Mouse (Mus musculus) liver, embryonic 14.5 days (tissue): Measurements from ENCODE around the gene Foxn3. TPM values are rescaled to one million over a fixed set of nuclear protein-coding genes. Genes with fewer than 3 reads are reported as not detected.

ENCODE experiments used
- ATAC-seq: fragments of 200-750 bp; cut with Nextera tagmentation; 2 replicates; pipeline ENCODE4 v1.8.0; 2017; ENCODE audit warnings: moderate number of reproducible peaks, mild to moderate bottlenecking, moderate library complexity; ENCODE audit not compliant: insufficient read depth
- DNase-seq, 3 experiments: peaks; one replicate each; pipeline ENCODE4 v3.0.0-alpha.2; 2012 to 2013; ENCODE audit warnings: low read depth in 3 of 3, low spot score in 3 of 3
- H3K27ac ChIP-seq: fragments of 300-500 bp; sonication (generic); 2 replicates; pipeline ENCODE4 v1.5.1; 2014; ENCODE audit warnings: moderate library complexity, mild to moderate bottlenecking, control low read depth, inconsistent platforms
- H3K27me3 ChIP-seq: fragments of 300-500 bp; sonication (generic); 2 replicates; pipeline ENCODE4 v1.6.1; 2014; ENCODE audit warnings: mild to moderate bottlenecking, low read length, moderate library complexity; ENCODE audit not compliant: control insufficient read depth, insufficient read depth
- H3K36me3 ChIP-seq: fragments of 300-500 bp; sonication (generic); replicated peaks from 2 replicates; pipeline ENCODE4 v1.6.1; 2014; ENCODE audit warnings: low read depth; ENCODE audit not compliant: control insufficient read depth, insufficient read depth
- H3K4me1 ChIP-seq, 2 experiments: fragments of 200-500 bp in 1 of 2; fragments of 300-500 bp in 1 of 2; sonication (generic) in 1 of 2; replicated peaks; 2 replicates each; pipeline ENCODE4 v1.6.1; 2012 to 2014; ENCODE audit warnings: antibody characterized with exemption in 1 of 2, inconsistent platforms in 1 of 2, low read length in 1 of 2; ENCODE audit not compliant: control insufficient read depth in 2 of 2, insufficient read depth in 2 of 2
- H3K4me2 ChIP-seq: fragments of 300-500 bp; sonication (generic); 2 replicates; pipeline ENCODE4 v1.6.1; 2014; ENCODE audit warnings: low read depth, mild to moderate bottlenecking, control low read depth, moderate library complexity
- H3K4me3 ChIP-seq, 2 experiments: fragments of 200-500 bp in 1 of 2; fragments of 300-500 bp in 1 of 2; sonication (generic) in 1 of 2; 2 replicates each; pipeline ENCODE4 v1.5.1; 2012 to 2014; ENCODE audit warnings: low read depth in 2 of 2, low read length in 2 of 2, mild to moderate bottlenecking in 2 of 2, control low read depth in 1 of 2, inconsistent platforms in 1 of 2, moderate library complexity in 1 of 2; ENCODE audit not compliant: insufficient read depth in 1 of 2
- H3K9ac ChIP-seq: fragments of 300-500 bp; sonication (generic); replicated peaks from 2 replicates; pipeline ENCODE4 v1.6.1; 2014; ENCODE audit warnings: mild to moderate bottlenecking, control low read depth, moderate library complexity
- H3K9me3 ChIP-seq: fragments of 300-500 bp; sonication (generic); 2 replicates; pipeline ENCODE4 v1.6.1; 2016; ENCODE audit warnings: low read length, mixed read lengths; ENCODE audit not compliant: control insufficient read depth
- CTCF ChIP-seq: IDR thresholded peaks from 2 replicates; pipeline ENCODE4 v1.5.1; 2016; ENCODE audit warnings: antibody characterized with exemption, low read depth, control low read depth
- EP300 ChIP-seq: IDR thresholded peaks from 2 replicates; pipeline ENCODE4 v1.6.1; 2016; ENCODE audit warnings: antibody characterized with exemption, low read depth
- WGBS: fragments of 180-500 bp; shearing (Covaris S2); extraction: QIAGEN DNeasy Blood & Tissue Kit; methylation state at CpG from one replicate; pipeline ENCODE4 v1.1.7; 2014; ENCODE audit not compliant: insufficient replicate concordance; 5-methylcytosine and 5-hydroxymethylcytosine counted together
- polyA plus RNA-seq, 2 experiments: library from polyadenylated mRNA; depleted of rRNA in 1 of 2; stranded (reverse) in 1 of 2; unstranded in 1 of 2; fragments of >200 nt; fragmentation: Nextera tagmentation in 1 of 2; extraction: Ambion mirVana in 1 of 2; gene quantifications; 2 replicates each; pipeline versions ENCODE4 v1.2.1 to v1.2.3; 2012 to 2014

The Foxn3 gene
- polyA plus RNA-seq, 2 experiments: 2.7 to 13.6 TPM

DNA sequence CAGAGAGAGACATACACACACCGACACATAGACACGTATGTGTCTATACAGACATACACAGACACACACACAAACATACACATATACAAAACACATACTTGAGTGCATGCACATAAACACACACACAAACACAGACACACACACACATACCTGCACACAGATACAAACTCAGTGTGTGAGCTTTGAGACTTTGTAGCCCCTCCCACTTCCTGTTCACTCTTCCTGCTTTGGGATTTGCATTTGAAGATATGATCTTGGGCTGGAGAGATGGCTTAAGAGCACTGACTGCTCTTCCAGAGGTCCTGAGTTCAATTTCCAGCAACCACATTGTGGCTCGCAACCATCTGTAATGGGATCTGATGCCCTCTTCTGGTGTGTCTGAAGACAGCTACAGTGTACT lies 132.4 kb downstream of the Foxn3 start:
- Histone ChIP-seq H3K9ac (no peak overlapping the region), H3K36me3 (no peaks in the 10 kb centered on the region), H3K4me1 (peaks cover 0 to 4% of the 10 kb centered on the region in 2 experiments; a peak in 1 of 4 replicates), H3K4me2 (no peak overlapping the region), H3K27me3 (no peaks in the 10 kb centered on the region), H3K9me3 (no peaks in the 10 kb centered on the region), H3K27ac (no peak overlapping the region), H3K4me3 (no peak overlapping the region)
- WGBS: 79% methylated on average over 3 of the region's 3 CpGs
- ATAC-seq (no peak), DNase-seq (no peak)
- TF ChIP-seq CTCF (no peak), EP300 (no peak)

GRCm38 (mm10) chr12:99429101-99429500 lies 134.3 kb downstream of the Foxn3 start:
- no peak overlapping the region for H3K9ac ChIP-seq
- TF ChIP-seq CTCF (no peak), EP300 (no peak)
- no peak overlapping the region for H3K4me2 ChIP-seq
- no peak for DNase-seq
- H3K4me3 ChIP-seq: no peak overlapping the region
- 65% methylated on average over 3 of the region's 3 CpGs for WGBS
- no peaks in the 10 kb centered on the region for H3K27me3 ChIP-seq
- ATAC-seq: no peak
- no peak overlapping the region for H3K27ac ChIP-seq
- H3K9me3 ChIP-seq: no peaks in the 10 kb centered on the region
- H3K36me3 ChIP-seq: no peaks in the 10 kb centered on the region
- H3K4me1 ChIP-seq: peaks cover 0 to 5% of the 10 kb centered on the region in 2 experiments; a peak in 2 of 4 replicates

GRCm38 (mm10) chr12:99426207-99426916 lies 137.0 kb downstream of the Foxn3 start:
- Histone ChIP-seq H3K9me3 (no peaks in the 10 kb centered on the region), H3K4me1 (peaks cover 0 to 5% of the 10 kb centered on the region in 2 experiments; a peak in 2 of 4 replicates), H3K36me3 (no peaks in the 10 kb centered on the region), H3K27me3 (no peaks in the 10 kb centered on the region), H3K4me3 (no peak overlapping the region), H3K4me2 (no peak overlapping the region), H3K9ac (no peak overlapping the region), H3K27ac (no peak overlapping the region)
- 70% methylated on average over 14 of the region's 14 CpGs for WGBS
- peak; percentile 56 for ATAC-seq
- TF ChIP-seq CTCF: no peak
- TF ChIP-seq EP300: no peak
- no peak for DNase-seq

- DNase-seq (no peak), ATAC-seq (no peak)
- H3K9ac ChIP-seq: no peak overlapping the region
- H3K36me3 ChIP-seq: no peaks in the 10 kb centered on the region
- no peak for TF ChIP-seq CTCF
- no peak for TF ChIP-seq EP300
- H3K27ac ChIP-seq: no peak overlapping the region
- H3K4me3 ChIP-seq: no peak overlapping the region
- H3K27me3 ChIP-seq: no peaks in the 10 kb centered on the region
- 68% methylated on average over 2 of the region's 2 CpGs for WGBS
- no peaks in the 10 kb centered on the region for H3K9me3 ChIP-seq
- peaks cover 0 to 5% of the 10 kb centered on the region in 2 experiments; a peak in 2 of 4 replicates for H3K4me1 ChIP-seq
- H3K4me2 ChIP-seq: no peak overlapping the region
These were observed 144.0 kb downstream of the Foxn3 start for GRCm38 (mm10) chr12:99419396-99419760.

GRCm38 (mm10) chr12:99418476-99419395 lies 144.6 kb downstream of the Foxn3 start:
- Histone ChIP-seq H3K9me3 (no peaks in the 10 kb centered on the region), H3K27ac (no peak overlapping the region), H3K27me3 (no peaks in the 10 kb centered on the region), H3K36me3 (no peaks in the 10 kb centered on the region), H3K9ac (no peak overlapping the region), H3K4me2 (no peak overlapping the region), H3K4me3 (no peak overlapping the region), H3K4me1 (peaks cover 0 to 5% of the 10 kb centered on the region in 2 experiments; a peak in 2 of 4 replicates)
- no peak for ATAC-seq
- no peak for TF ChIP-seq EP300
- TF ChIP-seq CTCF: no peak
- 59% methylated on average over 7 of the region's 7 CpGs for WGBS
- no peak for DNase-seq
